Mouse (Mus musculus) ES-E14 (cell line): ENCODE measurements around the gene Gbgt1. TPM values are rescaled to one million over a fixed set of nuclear protein-coding genes. Genes with fewer than 3 reads are reported as not detected.

Experiments
- DNase-seq: peaks from one replicate; pipeline ENCODE4 v3.0.0-alpha.2; 2013; ENCODE audit warnings: low read depth, low spot score
- H3K27ac ChIP-seq: 2 replicates; pipeline ENCODE4 v1.5.1; 2012; ENCODE audit warnings: low read depth, mild to moderate bottlenecking, low read length, moderate library complexity, mixed read lengths; ENCODE audit not compliant: poor library complexity, insufficient read depth, severe bottlenecking
- H3K36me3 ChIP-seq: 2 replicates; pipeline ENCODE4 v1.6.1; 2012; ENCODE audit warnings: mild to moderate bottlenecking, low read length, moderate library complexity, mixed read lengths; ENCODE audit not compliant: control insufficient read depth, poor library complexity, insufficient read depth, severe bottlenecking
- H3K4me1 ChIP-seq, 2 experiments: fragments of 150-350 bp in 1 of 2; sonication (generic) in 1 of 2; 2 replicates each; pipeline ENCODE4 v1.6.1; 2012; ENCODE audit warnings: low read length in 2 of 2, mild to moderate bottlenecking in 1 of 2, mixed read lengths in 1 of 2; ENCODE audit not compliant: control insufficient read depth in 2 of 2, insufficient read depth in 2 of 2, poor library complexity in 1 of 2
- H3K4me3 ChIP-seq, 2 experiments: fragments of 150-350 bp in 1 of 2; sonication (generic) in 1 of 2; 2 replicates each; pipeline ENCODE4 v1.5.1; 2012; ENCODE audit warnings: low read length in 2 of 2, low read depth in 1 of 2, mild to moderate bottlenecking in 1 of 2, mixed read lengths in 1 of 2; ENCODE audit not compliant: insufficient read depth in 1 of 2, poor library complexity in 1 of 2, severe bottlenecking in 1 of 2
- H3K9ac ChIP-seq: 2 replicates; pipeline ENCODE4 v1.6.1; 2012; ENCODE audit warnings: low read depth, mild to moderate bottlenecking, low read length, mixed read lengths; ENCODE audit not compliant: poor library complexity, insufficient read depth, severe bottlenecking
- H3K9me3 ChIP-seq: fragments of 150-350 bp; sonication (generic); 2 replicates; pipeline ENCODE4 v1.6.1; 2012; ENCODE audit warnings: low read depth, mild to moderate bottlenecking, low read length; ENCODE audit not compliant: control insufficient read depth, insufficient read depth
- CHD2 ChIP-seq: IDR thresholded peaks from 2 replicates; pipeline ENCODE4 v1.6.1; 2014; ENCODE audit warnings: mild to moderate bottlenecking, low read depth, low read length, inconsistent platforms
- HCFC1 ChIP-seq: IDR thresholded peaks from 2 replicates; pipeline ENCODE4 v1.6.1; 2012; ENCODE audit warnings: low read length, inconsistent platforms, borderline replicate concordance; ENCODE audit not compliant: insufficient read depth
- MAFK ChIP-seq: IDR thresholded peaks from 2 replicates; pipeline ENCODE4 v1.6.1; 2014; ENCODE audit warnings: mild to moderate bottlenecking, low read depth, low read length, inconsistent platforms; ENCODE audit not compliant: insufficient read depth
- ZC3H11A ChIP-seq: IDR thresholded peaks from 2 replicates; pipeline ENCODE4 v1.6.1; 2012; ENCODE audit warnings: low read depth, mild to moderate bottlenecking, inconsistent platforms, low read length, borderline replicate concordance
- ZNF384 ChIP-seq: IDR thresholded peaks from 2 replicates; pipeline ENCODE4 v1.6.1; 2012; ENCODE audit warnings: low read depth, low read length, inconsistent platforms
- in situ Hi-C, 2 experiments: fragments of 600-800 bp; cut with MboI; formaldehyde crosslinking; loops; one replicate each; pipeline ENCODE4 v1.15.1; 2025; ENCODE audit warnings: low sequenced_read_pairs in 2 of 2, inconsistent platforms in 1 of 2; ENCODE audit not compliant: unreplicated experiment in 2 of 2
- total RNA-seq: library from RNA; depleted of rRNA; stranded (reverse); fragments of 300-350 nt; gene quantifications from 2 replicates; pipeline ENCODE4 v1.2.3, GENCODE M21; 2012

The Gbgt1 gene
- total RNA-seq, 1 experiment, result 1.4 TPM

DNA sequence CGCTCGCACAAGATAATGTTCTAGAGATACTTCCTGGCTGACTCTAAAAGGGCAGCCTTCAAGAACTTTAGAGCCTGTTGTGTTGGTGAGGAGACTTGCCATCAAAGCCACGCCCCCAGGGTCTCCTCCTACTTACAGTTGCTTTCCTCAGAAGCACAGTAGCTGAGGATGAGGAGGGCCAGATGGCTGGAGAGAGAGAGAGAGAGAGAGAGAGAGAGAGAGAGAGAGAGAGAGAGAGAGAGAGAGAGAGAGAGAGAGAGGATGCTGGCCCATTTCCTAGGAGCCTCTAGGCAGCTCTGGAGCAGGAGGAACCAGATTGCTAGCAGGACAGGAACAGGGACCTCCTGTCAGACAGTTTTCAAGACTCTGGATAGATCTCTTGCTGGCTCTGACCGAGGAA is 39.5 kb downstream of the Gbgt1 start:
- in situ Hi-C loops, result no loop called here
- Histone ChIP-seq H3K27ac (no peak overlapping the region), H3K9me3 (no peaks in the 10 kb centered on the region), H3K4me1 (peaks cover 2 to 15% of the 10 kb centered on the region in 2 experiments; a peak in 2 of 4 replicates), H3K4me3 (no peak overlapping the region), H3K9ac (no peak overlapping the region), H3K36me3 (no peaks in the 10 kb centered on the region)
- TF ChIP-seq HCFC1 (no peak), CHD2 (no peak), ZC3H11A (no peak), MAFK (no peak), ZNF384 (no peak)
- DNase-seq, result no peak

DNA sequence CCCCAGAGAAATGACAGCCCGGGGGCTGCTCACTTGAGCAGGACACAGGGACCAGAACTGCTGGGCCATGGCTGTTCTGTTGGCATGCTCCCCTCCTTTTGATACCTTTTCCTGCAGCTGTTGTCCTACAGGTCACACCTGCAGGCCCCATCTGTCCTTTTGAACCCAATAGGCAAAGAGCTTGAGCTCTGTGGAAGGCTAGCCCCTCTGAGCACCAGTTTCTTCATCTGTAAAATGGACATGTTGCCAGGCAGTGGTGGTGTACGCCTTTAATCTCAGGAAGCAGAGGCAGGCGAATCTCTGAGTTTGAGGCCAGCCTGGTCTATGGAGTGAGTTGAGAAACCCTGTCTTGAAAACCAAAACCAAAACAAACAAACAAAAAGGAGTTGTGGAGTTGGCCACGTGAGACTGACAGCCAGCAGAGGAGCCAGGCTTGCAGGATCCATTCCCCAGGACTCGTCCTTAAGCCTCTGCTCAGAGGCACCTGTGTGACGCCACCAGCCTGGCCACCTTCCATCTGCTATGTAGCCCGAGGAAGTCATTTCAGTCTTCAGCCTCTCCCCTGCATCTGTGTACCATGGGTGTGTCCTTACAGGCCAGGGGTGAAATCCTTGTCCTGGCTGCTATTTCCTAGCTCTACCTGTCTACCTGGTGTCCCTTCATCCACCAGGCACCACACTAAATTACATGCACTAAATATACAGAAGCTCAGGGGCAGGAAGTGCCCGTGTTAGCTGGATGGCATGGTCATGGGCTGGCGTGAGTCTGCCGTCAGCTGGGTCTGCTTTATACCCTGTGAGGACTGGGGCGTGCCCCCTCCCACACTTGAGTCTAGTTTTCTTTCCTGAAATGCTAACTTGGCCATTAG is 40.3 kb downstream of the Gbgt1 start:
- no peaks in the 10 kb centered on the region for H3K36me3 ChIP-seq
- no peaks in the 10 kb centered on the region for H3K9me3 ChIP-seq
- H3K9ac ChIP-seq, result no peak overlapping the region
- peaks cover 2 to 15% of the 10 kb centered on the region in 2 experiments; a peak in 2 of 4 replicates for H3K4me1 ChIP-seq
- no peak for DNase-seq
- H3K27ac ChIP-seq, result no peak overlapping the region
- TF ChIP-seq HCFC1 (no peak), ZNF384 (no peak), ZC3H11A (no peak), CHD2 (no peak), MAFK (no peak)
- in situ Hi-C loops, result no loop called here
- no peak overlapping the region for H3K4me3 ChIP-seq

DNA sequence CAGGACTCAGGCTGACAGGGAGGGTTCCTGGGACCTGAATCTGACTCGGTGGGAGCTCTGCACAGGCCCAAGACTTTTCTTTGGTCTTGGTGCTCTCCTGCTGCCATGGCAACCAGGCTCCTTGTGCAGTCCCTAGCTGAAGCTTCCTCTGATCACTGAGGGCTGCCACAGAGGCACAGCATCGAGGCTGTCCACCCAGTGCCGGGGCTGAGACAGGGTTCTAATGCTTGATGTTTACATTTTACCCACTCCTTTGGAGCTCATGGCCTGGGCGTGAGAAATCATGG is 40.9 kb downstream of the Gbgt1 start:
- DNase-seq, result no peak
- no peak for TF ChIP-seq HCFC1
- TF ChIP-seq ZNF384, result no peak
- no peak for TF ChIP-seq ZC3H11A
- no peak for TF ChIP-seq MAFK
- no peak for TF ChIP-seq CHD2
- Histone ChIP-seq H3K4me1 (peaks cover 2 to 15% of the 10 kb centered on the region in 2 experiments; a peak in 2 of 4 replicates), H3K9ac (no peak overlapping the region), H3K4me3 (no peak overlapping the region), H3K27ac (no peak overlapping the region), H3K9me3 (no peaks in the 10 kb centered on the region), H3K36me3 (no peaks in the 10 kb centered on the region; the same call in 1 of the 2 replicates)
- in situ Hi-C loops, result no loop called here

DNA sequence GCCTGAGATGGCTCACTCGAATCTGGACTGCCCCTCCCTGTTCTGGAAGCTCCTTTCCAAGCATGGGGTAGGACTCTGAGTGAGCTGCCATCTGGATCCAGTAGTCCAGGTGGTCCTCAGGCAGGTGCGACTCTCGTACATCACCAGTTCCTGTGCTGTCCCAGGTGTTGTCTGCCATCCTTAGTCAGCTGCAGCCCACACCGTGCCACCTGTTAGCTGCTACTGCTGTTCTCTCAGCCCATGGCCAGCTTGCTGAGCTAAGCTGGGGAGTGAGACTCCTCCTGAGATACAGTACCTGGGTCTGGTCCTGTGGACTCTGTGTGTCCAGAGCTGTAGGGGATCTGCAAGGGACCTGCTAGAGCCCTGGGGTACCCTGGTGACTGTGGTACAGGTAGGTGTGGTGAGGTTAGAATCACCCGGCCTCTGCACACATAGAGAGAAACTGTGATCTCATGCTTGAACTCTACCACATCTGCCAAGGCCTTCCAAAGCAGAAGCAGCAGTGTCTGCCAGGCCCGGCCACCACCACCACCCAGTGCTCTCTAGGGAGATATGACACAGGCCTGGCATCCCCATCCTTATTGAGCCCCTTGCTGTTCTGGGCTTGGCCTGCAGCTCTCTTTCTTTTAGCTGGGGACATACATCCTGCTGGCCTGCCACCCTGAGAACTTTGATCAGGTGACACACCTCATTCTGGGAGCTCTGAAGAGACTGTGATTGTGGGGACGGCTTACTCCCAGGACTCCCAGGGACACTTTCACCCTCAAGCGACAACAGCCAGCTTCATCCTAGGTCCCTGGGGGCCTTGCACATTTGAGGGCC is 41.5 kb downstream of the Gbgt1 start:
- H3K27ac ChIP-seq, result no peak overlapping the region
- no peak overlapping the region for H3K9ac ChIP-seq
- peaks cover 0 to 13% of the 10 kb centered on the region in 2 experiments; a peak in 1 of 4 replicates for H3K4me1 ChIP-seq
- H3K4me3 ChIP-seq, result no peak overlapping the region
- no peaks in the 10 kb centered on the region for H3K9me3 ChIP-seq
- no peaks in the 10 kb centered on the region; the same call in 1 of the 2 replicates for H3K36me3 ChIP-seq
- in situ Hi-C loops, result no loop called here
- DNase-seq, result no peak
- TF ChIP-seq ZNF384 (no peak), MAFK (no peak), CHD2 (no peak), HCFC1 (no peak), ZC3H11A (no peak)
